Mouse (Mus musculus) embryonic facial prominence, embryonic 15.5 days (tissue): ENCODE data around the gene Taldo1. TPM values are rescaled to one million over a fixed set of nuclear protein-coding genes. Genes with fewer than 3 reads are reported as not detected.
"Not testable (repeated sequence)": the region's sequence is repeated elsewhere in the genome, so short reads cannot be mapped to it uniquely, and the experiment has no call there.

Experiments
- ATAC-seq: fragments of 200-750 bp; cut with Nextera tagmentation; 2 replicates; pipeline ENCODE4 v1.8.0; 2017; ENCODE audit warnings: low read depth, moderate TSS enrichment; ENCODE audit not compliant: insufficient number of reproducible peaks, low FRiP score, low TSS enrichment
- H3K27ac ChIP-seq: fragments of 300-500 bp; sonication (generic); replicated peaks from 2 replicates; pipeline ENCODE4 v1.5.1; 2015; ENCODE audit warnings: mild to moderate bottlenecking, inconsistent platforms
- H3K27me3 ChIP-seq: fragments of 300-500 bp; sonication (generic); 2 replicates; pipeline ENCODE4 v1.6.1; 2015; ENCODE audit warnings: inconsistent platforms
- H3K36me3 ChIP-seq: fragments of 300-500 bp; sonication (generic); 2 replicates; pipeline ENCODE4 v1.6.1; 2015; ENCODE audit warnings: mild to moderate bottlenecking, inconsistent platforms
- H3K4me1 ChIP-seq: fragments of 300-500 bp; sonication (generic); 2 replicates; pipeline ENCODE4 v1.6.1; 2015; ENCODE audit warnings: inconsistent platforms
- H3K4me2 ChIP-seq: fragments of 300-500 bp; sonication (generic); replicated peaks from 2 replicates; pipeline ENCODE4 v1.6.1; 2015; ENCODE audit warnings: mild to moderate bottlenecking, inconsistent platforms
- H3K4me3 ChIP-seq: fragments of 300-500 bp; sonication (generic); replicated peaks from 2 replicates; pipeline ENCODE4 v1.5.1; 2015; ENCODE audit warnings: mild to moderate bottlenecking, inconsistent platforms
- H3K9ac ChIP-seq: fragments of 300-500 bp; sonication (generic); 2 replicates; pipeline ENCODE4 v1.6.1; 2015; ENCODE audit warnings: inconsistent platforms
- H3K9me3 ChIP-seq: fragments of 300-500 bp; sonication (generic); replicated peaks from 2 replicates; pipeline ENCODE4 v1.6.1; 2016; ENCODE audit warnings: inconsistent platforms
- WGBS: fragments of 180-500 bp; shearing (Covaris S2); methylation state at CpG from one replicate; pipeline ENCODE4 v1.1.7; 2015; 5-methylcytosine and 5-hydroxymethylcytosine counted together
- polyA plus RNA-seq: library from polyadenylated mRNA; unstranded; fragments of >200 nt; fragmentation: Nextera tagmentation; extraction: Ambion mirVana; gene quantifications from 2 replicates; pipeline ENCODE4 v1.2.1, GENCODE M21; 2015

Taldo1 gene
- polyA plus RNA-seq, 1 experiment from 2014 or later = 280 TPM

DNA sequence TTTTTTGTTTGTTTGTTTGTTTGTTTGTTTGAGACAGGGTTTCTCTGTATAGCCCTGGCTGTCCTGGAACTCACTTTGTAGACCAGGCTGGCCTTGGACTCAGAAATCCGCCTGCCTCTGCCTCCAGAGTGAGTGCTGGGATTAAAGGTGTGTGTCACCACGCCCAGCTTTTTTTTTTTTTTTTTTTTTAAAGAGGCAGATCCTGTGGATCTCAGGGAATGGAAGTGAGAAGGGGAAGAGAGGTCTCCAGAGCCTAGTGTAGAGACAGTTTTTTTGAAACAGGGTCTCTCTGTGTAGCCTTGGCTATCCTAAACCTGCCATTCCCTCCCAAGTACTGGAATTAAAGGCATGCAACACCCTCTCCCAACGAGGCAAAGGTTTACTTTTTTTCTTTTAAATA is 54.4 kb downstream of the Taldo1 start:
- 79% methylated on average over 3 of the region's 3 CpGs for WGBS
- not testable (repeated sequence) for H3K27me3 ChIP-seq, H3K9me3 ChIP-seq, H3K4me2 ChIP-seq, H3K9ac ChIP-seq, H3K4me3 ChIP-seq, H3K27ac ChIP-seq, ATAC-seq
- peaks cover 31% of the 10 kb centered on the region for H3K36me3 ChIP-seq
- peaks cover 42% of the 10 kb centered on the region for H3K4me1 ChIP-seq

DNA sequence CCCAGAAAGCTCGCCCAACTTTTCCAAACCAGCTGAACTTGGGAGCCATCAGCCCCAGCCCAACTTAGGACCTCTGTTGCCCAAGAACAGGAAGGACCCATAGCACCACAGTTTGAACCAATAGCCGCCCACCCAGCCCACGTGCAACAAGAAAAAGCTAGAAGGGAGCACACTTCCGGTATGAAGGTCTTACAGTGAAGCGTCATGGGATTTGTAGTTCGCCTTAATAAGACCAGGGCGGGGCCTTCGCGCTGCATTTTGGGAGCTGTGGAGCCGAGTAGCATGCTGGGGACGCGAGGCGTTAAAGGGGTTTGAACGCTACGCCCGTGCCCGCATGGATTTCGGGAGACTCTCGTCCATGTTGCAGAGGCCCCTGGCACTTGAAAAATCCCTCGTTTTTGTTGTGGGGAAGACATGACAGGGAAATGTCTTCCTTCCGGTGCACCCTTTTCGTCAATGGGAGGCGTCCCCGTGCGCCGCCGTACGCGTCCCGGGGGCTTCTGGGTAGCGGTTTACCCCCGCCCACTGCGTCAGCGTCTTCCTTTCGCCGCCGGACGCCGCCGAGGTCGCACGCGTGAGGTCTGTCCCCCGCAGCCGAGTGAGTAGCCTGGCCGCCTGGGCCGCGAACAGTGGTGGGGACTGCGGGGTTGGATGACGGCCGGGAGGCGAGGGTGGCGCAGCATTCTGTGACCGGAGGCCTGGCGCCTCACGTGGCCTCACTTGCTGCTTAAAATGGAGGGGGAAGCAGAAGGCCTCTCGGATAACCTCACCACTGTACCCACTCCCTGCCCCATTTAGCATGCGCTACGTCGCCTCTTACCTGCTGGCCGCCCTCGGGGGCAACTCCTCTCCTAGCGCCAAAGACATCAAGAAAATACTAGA is 55.4 kb downstream of the Taldo1 start, which contains the start of gene Rplp2:
Gene Rplp2 (plus strand): TSS at position 261 of the 882 bp plus-strand sequence.
- Histone ChIP-seq H3K27me3 (no peaks in the 10 kb centered on the region), H3K36me3 (peaks cover 38% of the 10 kb centered on the region), H3K4me1 (peaks cover 34% of the 10 kb centered on the region), H3K4me3 (peak within 1 kb of the TSS; percentile 91), H3K9ac (peak within 1 kb of the TSS; percentile 97), H3K4me2 (peak within 1 kb of the TSS; percentile 59), H3K9me3 (no peaks in the 10 kb centered on the region), H3K27ac (peak within 1 kb of the TSS; percentile 94)
- ATAC-seq = peak; percentile 91
- WGBS = under 1% methylated on average over 63 of the region's 63 CpGs

DNA sequence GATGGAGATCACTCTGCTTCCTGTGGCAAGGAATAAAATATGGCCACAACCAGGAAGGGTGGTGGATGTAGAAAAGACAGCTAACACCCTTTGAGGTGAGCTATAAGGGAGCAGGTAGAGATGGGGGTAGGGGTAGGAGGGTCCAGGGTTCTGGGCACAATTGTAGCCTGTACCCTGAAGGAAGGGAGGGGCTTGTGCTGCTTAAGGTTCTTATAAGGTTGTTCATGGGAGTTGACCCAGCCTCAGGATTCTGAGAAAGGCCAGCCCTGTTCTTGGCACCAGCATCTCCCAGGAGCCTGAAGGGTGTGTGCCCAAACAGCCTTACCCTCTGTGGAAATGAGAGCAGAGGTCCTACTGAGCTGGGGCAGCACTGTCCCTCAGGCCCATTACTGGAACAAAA is 59.9 kb downstream of the Taldo1 start:
- no peak overlapping the region for H3K4me3 ChIP-seq
- peaks cover 26% of the 10 kb centered on the region for H3K4me1 ChIP-seq
- H3K36me3 ChIP-seq = peaks cover 39% of the 10 kb centered on the region
- H3K9ac ChIP-seq = no peak overlapping the region
- H3K4me2 ChIP-seq = no peak overlapping the region
- no peaks in the 10 kb centered on the region for H3K27me3 ChIP-seq
- H3K27ac ChIP-seq = no peak overlapping the region
- H3K9me3 ChIP-seq = no peaks in the 10 kb centered on the region
- no peak for ATAC-seq

Other genes with a start within 250 kb of the Taldo1 start
- gene Rnh1, start 219.3 kb upstream of the Taldo1 start, polyA plus RNA-seq = 210 and 216 TPM in 2 replicates
- gene Hras, start 198.2 kb upstream of the Taldo1 start, polyA plus RNA-seq = 180 and 183 TPM in 2 replicates
- gene Lrrc56, start 198.0 kb upstream of the Taldo1 start, polyA plus RNA-seq = 11.2 and 14.7 TPM in 2 replicates
- 2.3 and 3.6 TPM in 2 replicates for gene Lmntd2, start 178.1 kb upstream of the Taldo1 start, polyA plus RNA-seq
- 55.3 and 56.3 TPM in 2 replicates for gene Rassf7, start 176.3 kb upstream of the Taldo1 start, polyA plus RNA-seq
- 68.7 and 73.2 TPM in 2 replicates for gene Phrf1, start 163.4 kb upstream of the Taldo1 start, polyA plus RNA-seq
- gene Irf7, start 125.7 kb upstream of the Taldo1 start, polyA plus RNA-seq = 4.1 and 5.1 TPM in 2 replicates
- 0.19 TPM in 1 of 2 replicates, not detected in the other for gene Cdhr5, start 115.4 kb upstream of the Taldo1 start, polyA plus RNA-seq
- gene Sct, start 113.1 kb upstream of the Taldo1 start, polyA plus RNA-seq = 5.3 TPM in 2 replicates
- 0.76 and 1.1 TPM in 2 replicates for gene Drd4, start 100.2 kb upstream of the Taldo1 start, polyA plus RNA-seq
- 73.5 and 82.0 TPM in 2 replicates for gene Deaf1, start 64.5 kb upstream of the Taldo1 start, polyA plus RNA-seq
- 42.2 and 47.4 TPM in 2 replicates for gene Tmem80, start 64.5 kb upstream of the Taldo1 start, polyA plus RNA-seq
- gene Eps8l2, start 53.3 kb upstream of the Taldo1 start, polyA plus RNA-seq = 36.1 and 40.5 TPM in 2 replicates
- 63.8 and 67.6 TPM in 2 replicates for gene Gatd1, start 21.9 kb downstream of the Taldo1 start, polyA plus RNA-seq
- gene Cend1, start 37.3 kb downstream of the Taldo1 start, polyA plus RNA-seq = 3.1 and 5.3 TPM in 2 replicates
- 29.3 and 30.9 TPM in 2 replicates for gene Slc25a22, start 45.7 kb downstream of the Taldo1 start, polyA plus RNA-seq
- 13.5 and 14.7 TPM in 2 replicates for gene Pidd1, start 51.8 kb downstream of the Taldo1 start, polyA plus RNA-seq
- 1,341 and 1,344 TPM in 2 replicates for gene Rplp2, start 55.2 kb downstream of the Taldo1 start, polyA plus RNA-seq
- 22.2 and 27.9 TPM in 2 replicates for gene Pnpla2, start 63.0 kb downstream of the Taldo1 start, polyA plus RNA-seq
- 21.6 and 26.9 TPM in 2 replicates for gene Cracr2b, start 68.9 kb downstream of the Taldo1 start, polyA plus RNA-seq
- 23.9 and 26.5 TPM in 2 replicates for gene Cd151, start 75.2 kb downstream of the Taldo1 start, polyA plus RNA-seq
- 63.9 and 66.4 TPM in 2 replicates for gene Polr2l, start 82.9 kb downstream of the Taldo1 start, polyA plus RNA-seq
- 60.8 and 67.9 TPM in 2 replicates for gene Tspan4, start 83.0 kb downstream of the Taldo1 start, polyA plus RNA-seq
- 43.9 and 47.3 TPM in 2 replicates for gene Chid1, start 147.7 kb downstream of the Taldo1 start, polyA plus RNA-seq
- gene Ap2a2, start 170.0 kb downstream of the Taldo1 start, polyA plus RNA-seq = 77.0 and 81.9 TPM in 2 replicates